Mouse (Mus musculus) stomach, adult 2 months (tissue): Measurements from ENCODE around the gene Ccdc138. TPM values are rescaled to one million over a fixed set of nuclear protein-coding genes. Genes with fewer than 3 reads are reported as not detected.

Experiments used
- polyA plus RNA-seq: library from polyadenylated mRNA; depleted of rRNA; stranded (reverse); fragments of >200 nt; gene quantifications from 2 replicates; pipeline ENCODE4 v1.2.3, GENCODE M21; 2012; rRNA removed

Ccdc138 gene
- 0.03 TPM in 1 of 2 replicates, not detected in the other for polyA plus RNA-seq

GRCm38 (mm10) chr10:58497320-58498284, at the start of gene Ccdc138:
Gene Ccdc138 (plus strand): TSS chr10:58497948.

Other genes with a start within 250 kb of the Ccdc138 start
- gene Gcc2, start 242.5 kb upstream of the Ccdc138 start, polyA plus RNA-seq = 1.6 and 2.2 TPM in 2 replicates
- gene Lims1, start 174.5 kb upstream of the Ccdc138 start, polyA plus RNA-seq = 0.70 and 2.1 TPM in 2 replicates
- gene Ranbp2, start 51.0 kb upstream of the Ccdc138 start, polyA plus RNA-seq = 0.13 and 0.42 TPM in 2 replicates
- gene Edar, start 177.7 kb downstream of the Ccdc138 start, polyA plus RNA-seq = 0.18 and 0.35 TPM in 2 replicates
- not detected in 2 replicates for gene Gm17542, start 220.3 kb downstream of the Ccdc138 start, polyA plus RNA-seq